Mouse (Mus musculus): Measurements from ENCODE around the gene Rnf220.

DNA sequence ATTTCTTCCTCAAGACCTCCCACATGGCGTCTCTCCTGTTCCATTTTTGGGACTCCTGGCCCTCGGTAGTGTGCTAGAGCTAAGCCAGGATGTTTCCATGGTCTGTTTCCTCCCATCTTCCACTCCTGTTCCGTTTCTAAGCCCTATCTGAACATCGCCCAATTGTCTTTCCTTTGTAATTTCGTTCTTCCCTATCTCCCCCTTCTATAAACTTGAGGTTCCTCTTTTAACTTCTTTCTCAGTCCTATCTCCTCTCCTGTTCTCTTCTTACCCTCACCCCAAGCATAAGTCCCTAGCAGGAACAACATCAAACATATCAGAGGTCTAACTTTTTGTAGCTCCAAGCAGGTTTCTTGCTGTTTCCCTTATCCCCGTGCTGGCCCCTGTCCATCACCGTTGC, 40.1 kb upstream of the Rnf220 start:
- no peak for TF ChIP-seq EP300 (IDR thresholded peaks at IDR 0.05)
- TF ChIP-seq CTCF (IDR thresholded peaks at IDR 0.05): no peak

Data from lung, postnatal 0 days (tissue).